Mouse (Mus musculus) intestine, embryonic 14.5 days (tissue): ENCODE measurements around the gene Tram2. TPM values are rescaled to one million over a fixed set of nuclear protein-coding genes. Genes with fewer than 3 reads are reported as not detected.

Source experiments
- ATAC-seq: fragments of 200-750 bp; cut with Nextera tagmentation; replicated peaks from 2 replicates; pipeline ENCODE4 v1.8.0; 2017; ENCODE audit warnings: low read depth, moderate number of reproducible peaks, moderate TSS enrichment, moderate library complexity; ENCODE audit not compliant: low FRiP score, low TSS enrichment
- DNase-seq: peaks from one replicate; pipeline ENCODE4 v3.0.0-alpha.2; 2018; ENCODE audit warnings: low spot score
- H3K27ac ChIP-seq: fragments of 300-500 bp; sonication (generic); 2 replicates; pipeline ENCODE4 v1.5.1; 2014; ENCODE audit warnings: low read depth, mild to moderate bottlenecking, control low read depth
- H3K27me3 ChIP-seq: fragments of 300-500 bp; sonication (generic); replicated peaks from 2 replicates; pipeline ENCODE4 v1.6.1; 2014; ENCODE audit warnings: low read length, control low read depth; ENCODE audit not compliant: control insufficient read depth, insufficient read depth
- H3K36me3 ChIP-seq: fragments of 300-500 bp; sonication (generic); 2 replicates; pipeline ENCODE4 v1.6.1; 2014; ENCODE audit warnings: low read length, control low read depth; ENCODE audit not compliant: control insufficient read depth, insufficient read depth
- H3K4me1 ChIP-seq: fragments of 300-500 bp; sonication (generic); replicated peaks from 2 replicates; pipeline ENCODE4 v1.6.1; 2014; ENCODE audit warnings: low read length, control low read depth, mixed read lengths; ENCODE audit not compliant: control insufficient read depth, insufficient read depth
- H3K4me2 ChIP-seq: fragments of 300-500 bp; sonication (generic); 2 replicates; pipeline ENCODE4 v1.6.1; 2014; ENCODE audit warnings: low read length
- H3K4me3 ChIP-seq: fragments of 300-500 bp; sonication (generic); 2 replicates; pipeline ENCODE4 v1.5.1; 2014; ENCODE audit warnings: low read depth, low read length, control low read depth, mixed read lengths
- H3K9ac ChIP-seq: fragments of 300-500 bp; sonication (generic); 2 replicates; pipeline ENCODE4 v1.6.1; 2014; ENCODE audit warnings: mild to moderate bottlenecking, low read length
- H3K9me3 ChIP-seq: fragments of 300-500 bp; sonication (generic); 2 replicates; pipeline ENCODE4 v1.6.1; 2016; ENCODE audit warnings: low read length, control low read depth; ENCODE audit not compliant: control insufficient read depth
- WGBS: fragments of 180-500 bp; shearing (Covaris S2); extraction: QIAGEN DNeasy Blood & Tissue Kit; methylation state at CpG from one replicate; pipeline ENCODE4 v1.1.7; 2014; 5-methylcytosine and 5-hydroxymethylcytosine counted together
- polyA plus RNA-seq: library from polyadenylated mRNA; unstranded; fragments of >200 nt; fragmentation: Nextera tagmentation; extraction: Ambion mirVana; gene quantifications from 2 replicates; pipeline ENCODE4 v1.2.1, GENCODE M21; 2014

The Tram2 gene
- polyA plus RNA-seq, 1 experiment from 2014 or later = 10.4 TPM

DNA sequence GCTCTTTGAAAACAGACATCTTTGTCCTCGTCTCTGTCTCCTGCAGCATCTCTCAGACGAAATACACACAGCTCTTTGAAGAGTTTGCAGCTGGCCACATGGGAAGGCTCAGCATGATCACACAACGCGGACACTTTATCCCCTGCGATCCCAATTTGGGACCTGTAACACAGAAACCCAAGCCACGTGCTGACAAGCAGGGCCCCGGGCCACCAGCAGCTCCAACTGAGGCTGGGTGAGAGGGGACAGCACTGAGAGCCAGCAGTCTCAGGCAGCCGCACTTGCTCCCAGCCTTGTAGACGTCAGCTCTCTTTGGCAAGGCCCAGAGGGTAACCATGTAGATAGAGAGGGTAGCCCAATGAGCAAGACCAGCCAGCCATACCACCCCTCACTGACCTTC, 26.0 kb downstream of the Tram2 start:
- H3K4me1 ChIP-seq = peaks cover 14% of the 10 kb centered on the region
- no peak overlapping the region for H3K9ac ChIP-seq
- no peak overlapping the region for H3K27ac ChIP-seq
- H3K27me3 ChIP-seq = no peaks in the 10 kb centered on the region
- H3K4me3 ChIP-seq = no peak overlapping the region
- no peaks in the 10 kb centered on the region for H3K9me3 ChIP-seq
- ATAC-seq = no peak
- no peaks in the 10 kb centered on the region for H3K36me3 ChIP-seq
- H3K4me2 ChIP-seq = no peak overlapping the region
- WGBS = 65% methylated on average over 9 of the region's 9 CpGs
- DNase-seq = no peak

GRCm38 (mm10) chr1:21052608-21053007, 26.4 kb downstream of the Tram2 start:
- WGBS = 26% methylated on average over 5 of the region's 5 CpGs
- Histone ChIP-seq H3K27ac (no peak overlapping the region), H3K27me3 (no peaks in the 10 kb centered on the region), H3K4me3 (no peak overlapping the region), H3K9ac (no peak overlapping the region), H3K4me2 (no peak overlapping the region), H3K4me1 (peaks cover 14% of the 10 kb centered on the region), H3K36me3 (no peaks in the 10 kb centered on the region), H3K9me3 (no peaks in the 10 kb centered on the region)
- DNase-seq = no peak
- peak; percentile 47 for ATAC-seq

DNA sequence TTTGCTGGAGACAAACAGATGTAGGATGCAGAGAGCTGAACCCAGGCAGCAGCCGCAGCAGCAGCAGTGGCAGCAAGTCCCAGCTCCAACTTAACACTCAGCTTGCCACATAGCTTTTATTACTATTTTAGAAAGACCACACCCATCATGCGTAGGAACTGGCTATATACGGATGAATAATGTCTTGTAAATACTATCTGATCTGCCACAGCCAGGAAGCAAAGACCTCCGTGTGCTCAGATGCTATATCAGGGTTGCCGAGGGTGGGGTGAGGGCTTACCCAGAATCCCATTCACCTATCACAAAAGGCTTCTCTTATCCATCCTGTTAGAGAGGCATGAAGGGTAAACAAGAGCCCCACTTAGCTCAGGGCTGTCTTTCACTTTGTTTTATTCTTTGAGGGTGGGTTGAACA, 26.9 kb downstream of the Tram2 start:
- peak; percentile 63 for ATAC-seq
- Histone ChIP-seq H3K27ac (no peak overlapping the region), H3K27me3 (no peaks in the 10 kb centered on the region), H3K4me3 (no peak overlapping the region), H3K36me3 (no peaks in the 10 kb centered on the region), H3K4me2 (no peak overlapping the region), H3K9me3 (no peaks in the 10 kb centered on the region), H3K4me1 (peaks cover 14% of the 10 kb centered on the region), H3K9ac (no peak overlapping the region)
- no peak for DNase-seq
- WGBS = 32% methylated on average over 5 of the region's 5 CpGs

GRCm38 (mm10) chr1:21049005-21049404, 30.0 kb downstream of the Tram2 start:
- no peaks in the 10 kb centered on the region for H3K36me3 ChIP-seq
- 91% methylated on average over 5 of the region's 5 CpGs for WGBS
- H3K27me3 ChIP-seq = no peaks in the 10 kb centered on the region
- H3K9ac ChIP-seq = no peak overlapping the region
- no peak overlapping the region for H3K27ac ChIP-seq
- no peak overlapping the region for H3K4me3 ChIP-seq
- ATAC-seq (no peak), DNase-seq (no peak)
- H3K4me1 ChIP-seq = peaks cover 14% of the 10 kb centered on the region
- H3K9me3 ChIP-seq = no peaks in the 10 kb centered on the region
- H3K4me2 ChIP-seq = no peak overlapping the region

DNA sequence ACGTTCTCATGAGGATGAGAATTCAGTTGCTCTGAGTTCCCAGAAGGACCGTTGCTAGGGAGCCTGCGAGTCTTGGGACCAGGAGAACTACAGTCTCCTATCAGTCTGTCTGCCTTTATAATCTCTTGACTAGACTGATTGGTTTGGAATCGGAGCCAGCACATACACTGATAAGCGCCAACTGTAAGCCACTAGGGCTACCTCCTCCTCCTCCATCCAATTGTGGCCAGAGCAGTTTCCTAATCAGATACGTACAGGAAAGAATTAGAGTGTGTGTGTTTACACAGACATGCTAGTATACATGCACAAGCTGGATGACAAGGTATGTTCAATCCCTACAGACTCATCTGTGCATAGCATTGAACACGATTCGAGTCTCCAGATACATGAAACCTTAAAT, 30.6 kb downstream of the Tram2 start:
- H3K27ac ChIP-seq = no peak overlapping the region
- DNase-seq = no peak
- no peaks in the 10 kb centered on the region for H3K36me3 ChIP-seq
- 81% methylated on average over 8 of the region's 8 CpGs for WGBS
- peaks cover 14% of the 10 kb centered on the region for H3K4me1 ChIP-seq
- H3K4me3 ChIP-seq = no peak overlapping the region
- H3K9ac ChIP-seq = no peak overlapping the region
- H3K4me2 ChIP-seq = no peak overlapping the region
- no peaks in the 10 kb centered on the region for H3K9me3 ChIP-seq
- no peak for ATAC-seq
- no peaks in the 10 kb centered on the region for H3K27me3 ChIP-seq

- DNase-seq = no peak
- H3K27me3 ChIP-seq = no peaks in the 10 kb centered on the region
- no peak overlapping the region for H3K4me3 ChIP-seq
- no peak overlapping the region for H3K4me2 ChIP-seq
- no peak overlapping the region for H3K9ac ChIP-seq
- no peaks in the 10 kb centered on the region for H3K36me3 ChIP-seq
- peaks cover 8% of the 10 kb centered on the region; the same call in 1 of the 2 replicates for H3K4me1 ChIP-seq
- no peak for ATAC-seq
- WGBS = 93% methylated on average over 7 of the region's 7 CpGs
- H3K9me3 ChIP-seq = no peaks in the 10 kb centered on the region
- H3K27ac ChIP-seq = no peak overlapping the region
Measured at GRCm38 (mm10) chr1:21042461-21042860, 36.6 kb downstream of the Tram2 start.

- Histone ChIP-seq H3K4me2 (no peak overlapping the region), H3K36me3 (peaks cover 15% of the 10 kb centered on the region; the same call in 1 of the 2 replicates), H3K4me1 (peaks cover 8% of the 10 kb centered on the region; the same call in 1 of the 2 replicates), H3K27ac (no peak overlapping the region), H3K4me3 (no peak overlapping the region), H3K9ac (no peak overlapping the region), H3K9me3 (no peaks in the 10 kb centered on the region), H3K27me3 (no peaks in the 10 kb centered on the region)
- DNase-seq = no peak
- WGBS = 25% methylated on average over 7 of the region's 7 CpGs
- no peak for ATAC-seq
Measured at GRCm38 (mm10) chr1:21040610-21041326, 38.3 kb downstream of the Tram2 start.

GRCm38 (mm10) chr1:21040173-21040572, 38.9 kb downstream of the Tram2 start:
- peaks cover 18% of the 10 kb centered on the region; the same call in 1 of the 2 replicates for H3K36me3 ChIP-seq
- no peak overlapping the region for H3K4me2 ChIP-seq
- no peak overlapping the region for H3K4me3 ChIP-seq
- no peak overlapping the region for H3K27ac ChIP-seq
- DNase-seq (no peak), ATAC-seq (no peak)
- H3K4me1 ChIP-seq = peaks cover 8% of the 10 kb centered on the region; the same call in 1 of the 2 replicates
- no peaks in the 10 kb centered on the region for H3K27me3 ChIP-seq
- no peak overlapping the region for H3K9ac ChIP-seq
- WGBS = 80% methylated on average over 7 of the region's 7 CpGs
- no peaks in the 10 kb centered on the region for H3K9me3 ChIP-seq

GRCm38 (mm10) chr1:21039564-21039963, 39.5 kb downstream of the Tram2 start:
- H3K36me3 ChIP-seq = peaks cover 23% of the 10 kb centered on the region; the same call in 1 of the 2 replicates
- 93% methylated on average over 3 of the region's 3 CpGs for WGBS
- no peak overlapping the region for H3K9ac ChIP-seq
- H3K4me1 ChIP-seq = peaks cover 8% of the 10 kb centered on the region; the same call in 1 of the 2 replicates
- no peaks in the 10 kb centered on the region for H3K27me3 ChIP-seq
- no peak for DNase-seq
- H3K27ac ChIP-seq = no peak overlapping the region
- ATAC-seq = no peak
- H3K9me3 ChIP-seq = no peaks in the 10 kb centered on the region
- H3K4me2 ChIP-seq = no peak overlapping the region
- H3K4me3 ChIP-seq = no peak overlapping the region
